Mouse (Mus musculus): ENCODE measurements at regions not wholly inside any gene's neighbourhood (a gene's known extent, or its start where the extent isn't known, plus 50 kb on each side); places are given as distances from the start of the nearest gene placed in this dataset.

DNA sequence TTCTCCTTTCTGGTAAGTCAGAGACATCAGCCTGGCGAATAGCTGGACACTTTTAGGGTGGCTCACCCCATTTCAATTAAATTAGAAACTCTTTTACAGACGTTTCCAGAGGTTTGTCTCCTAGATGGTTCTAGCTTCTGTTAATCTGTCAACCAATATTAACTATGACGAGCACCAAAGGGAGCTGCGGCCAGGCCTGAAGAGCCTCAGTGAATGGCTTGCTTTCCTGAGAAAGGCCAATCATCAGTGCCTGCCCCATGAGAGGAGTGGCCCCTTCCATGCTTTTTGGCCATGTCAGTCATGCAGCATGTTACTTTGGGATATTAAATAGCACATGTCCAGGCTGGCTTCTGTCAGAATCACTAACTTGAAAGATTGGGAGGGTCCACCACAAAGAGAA, 296.6 kb upstream of the Id2 start:
- DNase-seq (ENCODE audit: low spot score in 2 of 2): no peak

DNA sequence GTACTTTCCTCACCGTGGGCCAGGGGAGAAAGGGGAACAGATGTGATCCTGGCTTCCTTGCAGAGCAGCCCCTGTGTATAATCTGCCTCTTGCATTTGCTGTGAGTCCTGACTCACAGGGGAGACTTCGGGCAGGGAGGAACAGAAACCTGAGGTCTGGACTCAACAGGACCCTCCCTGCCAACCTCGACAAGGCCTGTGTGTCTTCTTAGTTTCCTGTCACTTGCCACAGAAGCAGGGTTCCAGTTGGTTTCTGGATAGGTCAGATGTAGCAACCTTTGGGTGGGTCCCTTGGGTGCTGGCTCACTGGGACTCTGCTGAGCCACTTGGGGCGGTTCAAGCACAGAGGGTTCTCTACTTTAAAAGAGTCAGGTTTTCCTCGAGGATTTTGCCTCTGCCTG, 292.3 kb upstream of the Id2 start:
- DNase-seq (ENCODE audit: low spot score in 2 of 2): no peak

DNA sequence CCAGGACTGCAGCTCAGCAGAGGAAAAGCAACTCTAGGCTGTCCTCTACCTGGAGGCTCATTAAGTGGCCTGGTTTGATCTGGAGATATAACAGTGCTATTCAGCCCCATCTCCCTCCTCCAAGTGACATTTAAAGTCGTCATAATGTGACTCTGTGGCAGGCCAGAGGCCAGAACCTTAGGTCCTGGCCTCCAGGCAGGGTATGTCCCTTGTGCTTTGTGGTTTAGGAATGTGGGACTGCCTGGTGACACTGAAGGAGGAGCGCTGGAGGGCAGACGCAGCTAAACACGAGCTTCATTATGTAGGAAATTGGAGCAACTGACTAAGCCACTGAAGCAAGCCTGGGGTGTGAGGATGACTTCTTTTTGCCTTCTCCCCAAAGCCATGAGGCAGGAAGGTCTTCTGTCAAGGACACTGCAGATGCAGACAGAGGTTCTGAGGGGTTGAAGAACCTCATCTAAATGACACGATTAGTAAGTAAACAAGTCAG, 290.9 kb upstream of the Id2 start:
- DNase-seq (ENCODE audit: low spot score in 2 of 2): no peak

DNA sequence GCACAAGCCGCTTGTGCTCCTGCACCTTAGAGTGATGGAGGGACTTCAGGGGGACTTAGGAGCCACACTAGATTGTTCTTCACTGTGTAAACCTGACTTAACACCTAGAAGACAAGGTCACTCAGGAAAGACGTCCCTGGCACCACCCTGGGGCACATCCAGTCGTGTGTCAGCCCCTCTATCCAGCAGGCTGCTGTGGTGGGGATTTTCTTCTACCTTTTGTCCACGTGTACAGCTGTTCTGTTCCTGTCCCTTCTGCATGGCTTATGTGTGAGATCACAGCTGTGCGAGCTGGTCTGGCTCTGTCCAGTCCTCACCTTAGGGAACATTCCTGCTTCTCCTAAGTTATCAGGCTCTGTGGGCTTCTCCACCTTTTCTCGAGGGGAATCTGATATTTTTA, 286.0 kb upstream of the Id2 start:
- no peak for DNase-seq (ENCODE audit: low spot score in 2 of 2)

DNA sequence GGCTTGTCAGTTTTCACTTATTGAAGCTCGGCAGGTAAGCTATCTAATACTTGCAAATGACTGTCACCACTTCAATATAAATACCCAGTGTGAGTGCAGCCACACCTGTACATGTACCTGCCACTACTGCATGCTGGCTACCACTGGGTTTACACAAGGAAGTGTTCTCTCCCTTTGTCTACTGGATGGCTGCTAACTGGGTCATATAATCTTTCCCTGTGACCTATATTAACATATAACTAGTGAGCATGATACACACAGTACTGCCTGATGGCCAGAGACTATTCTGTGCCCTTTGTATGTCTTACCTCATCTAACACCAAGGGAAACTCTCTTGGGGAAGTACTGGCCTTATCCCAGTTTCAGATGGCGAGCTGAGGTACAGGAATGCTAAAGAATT, 285.5 kb upstream of the Id2 start:
- no peak for DNase-seq (ENCODE audit: low spot score in 2 of 2)

DNA sequence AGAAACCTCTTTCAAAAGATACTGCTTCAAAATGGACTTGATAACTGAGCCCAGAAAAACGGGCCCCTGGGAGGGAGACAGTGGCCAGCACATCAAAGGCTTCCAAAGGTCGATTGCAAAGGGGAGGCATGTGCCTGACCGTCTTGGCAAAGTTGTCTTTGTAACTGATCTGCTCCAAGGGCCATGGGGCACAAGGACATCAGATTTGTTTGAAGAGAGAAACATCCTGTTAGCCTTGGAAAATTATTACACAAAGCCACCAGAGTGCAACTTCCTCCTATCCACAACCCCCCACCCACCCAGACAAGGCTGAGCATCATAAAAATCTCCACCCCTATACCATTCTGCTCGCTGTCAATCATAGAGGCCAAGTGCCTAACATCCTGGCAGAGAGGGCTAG, 284.7 kb upstream of the Id2 start:
- no peak for DNase-seq (ENCODE audit: low spot score in 2 of 2)

DNA sequence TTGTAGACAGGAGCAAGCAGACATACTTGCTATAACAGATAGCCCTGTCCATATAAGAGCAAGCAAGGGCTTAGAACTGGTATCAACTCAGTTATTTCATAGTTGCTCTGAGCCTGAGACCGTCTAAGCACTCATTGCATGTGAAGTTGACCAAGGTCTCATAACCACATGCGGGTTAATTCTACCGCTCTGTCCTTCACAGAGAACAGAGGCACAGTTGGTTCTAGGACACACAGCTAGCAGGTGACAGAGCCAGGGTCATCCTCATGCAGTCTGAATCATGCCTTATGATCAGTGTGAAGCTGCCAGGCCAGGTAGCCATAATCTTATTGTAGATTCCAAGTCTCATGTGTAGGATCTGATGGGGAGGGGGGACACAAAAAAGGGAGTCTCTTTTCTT, 283.1 kb upstream of the Id2 start:
- DNase-seq (ENCODE audit: low spot score in 2 of 2): no peak

DNA sequence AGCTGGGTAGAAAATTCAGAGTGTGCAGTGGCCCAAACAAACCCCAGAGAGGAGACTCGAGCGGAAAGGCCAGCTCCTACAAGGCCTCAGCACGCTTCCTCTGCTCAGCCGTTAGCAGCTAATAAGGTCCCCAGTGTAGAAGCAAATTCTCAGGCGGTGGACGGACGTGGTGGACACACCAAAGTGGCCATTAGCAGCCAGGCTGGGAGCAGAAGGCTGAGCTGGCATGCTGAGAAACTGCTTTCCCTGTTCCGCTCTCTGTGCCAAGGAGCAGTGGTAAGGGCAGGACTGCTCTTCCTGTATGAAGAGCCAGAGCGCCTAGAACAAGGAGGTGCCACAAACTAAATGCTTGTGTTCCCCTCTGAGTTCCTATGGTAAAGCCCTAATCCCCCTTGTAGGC, 282.1 kb upstream of the Id2 start:
- no peak for DNase-seq (ENCODE audit: low spot score in 2 of 2)

DNA sequence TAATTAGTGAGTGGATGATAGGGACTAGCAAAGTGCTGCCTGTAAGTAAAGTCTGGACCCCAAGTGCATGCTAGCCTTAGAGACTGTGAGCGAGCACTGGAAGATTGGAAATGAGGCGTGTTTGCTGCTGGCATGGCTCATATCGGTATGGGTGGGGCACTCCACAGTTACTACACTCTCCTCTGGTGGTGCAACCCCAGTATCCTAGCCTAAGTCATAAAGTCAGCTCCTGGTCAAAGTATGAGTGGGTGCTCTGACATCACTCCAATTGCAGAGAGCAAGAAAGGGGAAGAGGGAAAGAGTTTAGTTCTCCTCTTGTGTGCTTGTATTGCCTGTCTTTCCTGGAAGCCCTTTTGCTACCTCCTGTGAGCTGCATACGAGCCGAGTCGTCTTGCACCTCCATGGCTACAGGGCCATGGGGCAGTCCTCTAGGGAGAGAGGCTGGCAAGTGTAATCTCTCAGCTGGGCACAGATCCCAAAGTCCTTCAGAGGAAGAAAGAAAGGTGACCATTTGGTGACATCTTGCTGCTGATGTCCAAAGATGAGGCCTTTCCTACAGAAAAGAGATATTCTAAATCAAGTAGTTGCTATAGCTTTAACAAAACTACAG, 281.2 kb upstream of the Id2 start:
- no peak for DNase-seq (ENCODE audit: low spot score in 2 of 2)

DNA sequence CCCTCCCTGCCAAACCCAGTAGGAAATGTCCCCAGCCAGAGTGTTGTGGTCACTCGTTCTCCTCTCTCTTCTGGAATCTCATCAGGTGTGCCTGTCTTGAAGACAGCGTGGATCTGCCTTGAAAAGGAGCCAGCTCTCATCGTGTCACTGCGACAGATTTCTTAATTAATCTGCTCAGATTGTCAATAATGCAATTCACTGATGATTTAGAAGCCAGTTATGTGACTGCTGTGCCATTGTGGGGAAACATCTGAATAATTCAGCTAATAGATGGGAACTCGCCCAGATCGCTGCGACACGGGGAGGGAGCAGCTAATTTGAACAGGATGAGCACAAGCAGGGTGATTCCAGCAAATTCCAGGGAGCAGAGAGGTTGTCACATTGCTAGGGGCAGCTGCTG, 279.5 kb upstream of the Id2 start:
- no peak for DNase-seq (ENCODE audit: low spot score in 2 of 2)

DNA sequence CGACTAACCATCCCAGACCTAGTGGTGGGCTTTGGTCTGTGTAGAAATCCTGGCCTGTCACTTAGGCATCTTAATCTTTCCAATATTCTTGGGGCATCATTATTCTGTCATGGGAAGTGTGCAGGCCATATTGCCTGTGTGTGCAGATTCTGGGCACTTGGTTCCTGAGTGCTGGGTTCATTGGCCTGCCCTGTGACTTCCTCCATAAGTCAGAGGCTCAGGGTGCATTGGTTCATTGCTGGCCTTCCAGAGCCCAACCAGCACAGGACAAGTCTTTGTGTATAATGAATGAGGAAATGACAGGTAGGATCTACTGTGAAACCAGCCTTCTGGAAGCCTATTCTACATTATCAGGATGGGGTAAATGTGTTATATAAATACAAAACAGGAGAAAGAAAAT, 270.6 kb upstream of the Id2 start:
- no peak for DNase-seq (ENCODE audit: low spot score in 2 of 2)

DNA sequence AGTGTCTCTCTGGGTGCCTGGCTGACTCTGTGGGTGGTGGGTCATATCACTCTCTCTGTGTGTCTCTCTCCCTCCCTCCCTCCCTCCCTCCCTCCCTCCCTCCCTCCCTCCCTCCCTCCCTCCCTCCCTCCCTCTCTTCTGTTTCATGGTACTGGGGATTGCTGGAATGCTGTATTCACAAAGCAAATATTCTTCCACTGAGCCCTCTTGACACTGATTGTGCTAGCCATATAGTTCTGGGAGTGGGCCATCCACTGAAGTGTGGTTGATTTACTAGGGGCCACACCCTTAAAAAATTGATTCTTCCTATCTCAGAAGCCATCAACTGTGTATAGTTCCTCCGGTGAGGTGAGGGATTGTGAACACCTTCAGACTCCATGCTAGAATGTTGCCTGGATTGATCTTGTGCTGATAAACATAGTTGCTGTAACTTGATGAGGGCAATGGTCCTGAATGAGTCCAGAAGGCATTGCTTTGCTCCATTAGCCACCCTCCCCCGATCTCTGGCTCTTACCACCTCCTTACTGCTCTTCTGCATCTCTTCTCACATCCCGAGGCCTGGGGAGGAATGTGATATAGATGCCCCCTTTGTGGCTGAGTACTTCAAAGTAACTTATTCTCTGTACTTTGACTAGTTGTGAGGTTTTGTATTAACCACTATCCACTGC, 268.8 kb upstream of the Id2 start:
- DNase-seq (ENCODE audit: low spot score in 2 of 2): no peak

DNA sequence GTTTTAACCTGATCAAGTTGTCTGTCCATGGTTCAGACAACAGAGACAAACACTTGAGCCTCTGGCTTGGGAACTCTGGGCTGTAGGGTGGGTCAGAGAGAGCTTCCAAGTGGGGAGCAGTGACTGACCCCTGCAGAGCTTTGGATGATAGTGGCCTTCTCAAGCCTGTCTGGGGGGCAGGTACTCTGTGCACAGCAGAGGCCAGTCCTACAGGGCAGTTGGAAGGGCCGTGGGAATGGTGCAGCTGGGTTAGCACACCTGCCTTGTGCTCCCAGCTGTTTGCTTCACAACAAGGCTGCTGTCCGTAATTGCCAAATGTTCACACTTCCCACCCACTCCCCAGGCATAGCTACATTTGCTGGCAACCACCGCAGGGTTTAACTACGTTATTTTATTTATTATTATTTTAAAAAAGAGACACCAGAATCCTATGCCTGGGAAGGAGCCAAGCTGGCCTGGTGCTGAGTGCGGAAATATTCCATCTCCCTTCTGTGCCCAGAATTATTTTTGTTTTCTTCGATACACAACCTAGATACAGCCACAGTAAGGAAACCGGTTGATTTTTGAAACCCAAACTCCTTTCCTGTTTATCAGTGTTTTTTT, 268.1 kb upstream of the Id2 start:
- no peak for DNase-seq (ENCODE audit: low spot score in 2 of 2)

DNA sequence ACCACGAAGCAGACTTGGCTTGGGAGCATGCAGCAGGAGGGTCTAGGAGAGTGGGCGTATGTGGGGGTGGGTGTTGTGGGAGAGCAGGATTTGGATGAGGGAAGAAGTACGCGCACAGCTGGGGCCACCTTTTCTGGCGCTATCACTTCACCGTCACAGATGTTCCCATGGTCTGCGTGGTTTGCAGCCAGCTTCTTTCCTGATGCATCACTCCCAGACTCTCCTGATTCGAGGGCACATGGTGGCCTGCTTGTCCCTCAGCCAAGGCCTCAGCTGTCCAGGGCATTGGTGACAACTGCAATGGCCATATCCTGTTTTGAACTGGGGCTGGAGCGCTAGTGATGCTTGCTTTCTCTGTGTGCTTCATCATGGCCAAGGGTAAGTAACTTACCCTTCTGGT, 266.9 kb upstream of the Id2 start:
- no peak for DNase-seq (ENCODE audit: low spot score in 2 of 2)

DNA sequence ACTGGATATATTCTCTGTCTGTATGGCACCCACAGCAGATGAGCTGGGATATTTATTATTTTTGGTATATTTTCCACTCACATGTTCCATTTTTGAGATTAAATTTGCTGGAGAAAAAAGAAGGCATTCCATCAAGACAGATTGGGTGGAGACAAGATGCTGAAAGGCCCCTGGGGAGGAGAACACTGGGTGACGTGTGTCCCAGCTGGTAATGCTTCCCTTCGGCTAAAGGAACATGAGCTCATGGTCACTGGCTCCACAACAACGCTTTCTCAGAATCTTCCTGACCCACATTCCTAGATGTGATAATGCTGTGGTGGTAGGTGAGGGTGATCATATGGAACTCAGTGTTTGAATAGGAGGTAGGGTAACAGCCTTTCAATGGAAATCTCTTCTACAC, 266.4 kb upstream of the Id2 start:
- DNase-seq (ENCODE audit: low spot score in 2 of 2): no peak

DNA sequence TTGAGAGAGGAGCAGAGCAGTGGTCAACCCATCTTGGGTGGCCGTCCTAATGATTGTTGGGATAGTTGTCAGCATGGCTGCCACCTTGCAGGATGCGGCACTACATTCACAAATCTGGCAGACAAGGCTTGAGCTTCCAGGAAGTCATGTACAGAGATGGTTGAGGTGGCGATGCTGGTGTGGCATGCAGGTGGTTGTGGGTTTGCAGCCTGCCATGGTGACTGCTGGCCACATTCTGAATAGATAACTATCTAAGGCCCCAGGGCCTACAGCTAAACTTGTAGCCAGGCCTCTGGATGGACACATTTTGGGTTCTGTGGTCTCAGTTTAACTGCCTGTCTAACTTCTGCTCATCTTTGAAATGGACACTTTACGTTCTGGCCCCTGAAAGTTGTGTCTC, 265.8 kb upstream of the Id2 start:
- no peak for DNase-seq (ENCODE audit: low spot score in 2 of 2)

DNA sequence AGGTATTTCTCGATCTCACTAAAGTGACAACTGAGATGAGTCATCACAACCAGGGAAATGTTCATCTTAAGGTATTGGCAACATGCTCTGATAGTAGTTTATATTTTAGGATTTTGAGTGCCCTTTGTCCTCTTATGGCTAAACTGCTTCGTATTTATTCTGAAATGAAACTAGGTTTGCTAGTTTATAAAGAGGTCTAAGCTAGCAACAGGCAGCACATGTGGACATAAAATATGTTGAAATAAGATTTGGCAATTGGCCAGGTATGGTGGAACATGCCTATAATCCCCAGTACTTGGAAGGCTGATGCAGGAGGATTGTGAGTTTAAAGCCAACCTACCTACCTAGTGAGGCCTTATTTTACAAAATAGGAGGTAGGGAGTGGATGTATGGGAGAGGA, 263.8 kb upstream of the Id2 start:
- DNase-seq (ENCODE audit: low spot score in 2 of 2): no peak

DNA sequence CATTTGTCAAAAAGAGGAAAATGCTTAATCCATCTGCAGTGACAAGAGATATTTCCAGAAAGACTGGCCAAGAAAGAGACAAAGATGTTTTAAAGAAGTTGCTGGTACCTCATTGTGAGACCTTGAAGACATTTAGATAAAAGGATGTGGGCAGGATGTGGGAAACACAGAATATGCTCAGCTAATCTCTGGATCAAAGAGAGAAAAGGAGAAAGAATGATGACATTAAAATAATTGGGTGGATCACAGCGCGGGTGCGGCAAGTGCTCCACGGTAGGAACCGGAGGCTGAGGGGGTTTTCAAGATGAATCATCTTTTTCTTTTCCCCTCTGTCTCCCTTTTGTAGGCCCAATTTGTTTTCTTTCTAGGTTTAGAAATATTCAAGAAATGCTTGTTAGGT, 263.0 kb upstream of the Id2 start:
- no peak for DNase-seq (ENCODE audit: low spot score in 2 of 2)

DNA sequence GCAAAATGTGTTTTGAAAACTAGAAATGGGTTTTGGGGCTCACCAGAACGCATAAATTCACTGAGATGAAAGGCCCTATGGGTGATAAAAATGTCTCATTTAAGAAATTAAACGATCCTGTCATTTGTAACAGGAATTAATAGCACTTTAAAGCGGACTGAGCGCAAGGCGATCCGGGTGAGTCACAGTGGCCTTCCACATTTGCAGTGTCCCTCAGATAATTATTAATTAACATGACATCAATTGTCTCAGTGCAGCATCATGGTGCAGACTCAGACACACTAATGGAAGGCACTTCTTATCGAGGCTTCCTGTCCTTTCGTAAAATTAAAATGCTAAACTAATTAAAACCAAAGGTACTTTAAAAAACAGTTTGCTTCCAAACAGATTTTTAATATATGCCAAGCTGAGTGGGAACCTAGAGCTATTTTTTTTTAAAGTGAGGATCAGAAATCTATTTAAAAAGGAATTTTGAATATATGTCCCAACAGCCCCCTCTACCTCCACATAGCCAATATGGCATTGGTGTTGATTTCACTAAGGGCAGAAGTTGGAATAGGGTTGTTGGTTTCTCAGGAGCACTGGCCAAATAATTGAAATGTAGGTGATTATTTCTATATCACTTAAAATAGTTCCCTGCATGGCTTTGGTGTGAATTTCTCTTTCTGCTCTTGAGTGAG, 262.0 kb upstream of the Id2 start:
- no peak for DNase-seq (ENCODE audit: low spot score in 2 of 2)

DNA sequence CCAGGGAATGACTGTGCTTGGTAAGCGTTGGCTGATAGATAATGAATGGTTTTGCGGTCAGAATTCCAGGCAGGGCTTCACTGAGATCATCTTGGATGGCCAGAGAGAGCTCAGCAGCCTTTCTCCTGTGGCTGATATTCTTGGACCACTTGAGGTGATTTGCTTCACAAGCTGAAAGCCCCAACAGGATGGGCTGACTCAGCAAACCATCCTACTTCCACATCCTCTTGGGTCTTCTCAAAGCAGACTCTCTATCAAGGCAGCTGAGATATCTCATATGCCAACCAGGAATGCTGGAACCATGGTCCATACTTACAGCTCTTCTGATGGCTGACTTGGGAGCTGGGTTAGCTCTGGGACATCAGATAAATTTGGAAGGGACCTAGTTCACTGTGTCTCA, 259.8 kb upstream of the Id2 start:
- DNase-seq (ENCODE audit: low spot score in 2 of 2): no peak

DNA sequence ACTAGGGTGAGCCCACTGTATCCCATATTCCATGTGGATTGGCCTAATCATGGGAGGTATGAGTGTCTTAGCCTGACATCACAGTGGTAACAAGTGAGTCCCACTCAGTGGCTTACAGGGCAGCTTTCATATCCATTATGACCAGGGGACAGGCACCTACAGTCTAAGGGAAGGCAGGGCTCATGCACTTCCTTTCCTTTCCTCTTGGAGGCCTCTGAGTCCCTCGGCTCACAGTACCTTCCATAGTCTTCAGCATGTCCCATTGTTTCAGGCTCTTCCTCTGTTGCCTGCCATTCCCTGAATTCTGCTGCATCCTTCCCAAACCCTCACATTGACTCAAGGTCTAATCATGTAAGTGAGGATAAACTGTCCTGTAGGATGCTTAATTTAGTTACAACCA, 258.3 kb upstream of the Id2 start:
- no peak for DNase-seq (ENCODE audit: low spot score in 2 of 2)

DNA sequence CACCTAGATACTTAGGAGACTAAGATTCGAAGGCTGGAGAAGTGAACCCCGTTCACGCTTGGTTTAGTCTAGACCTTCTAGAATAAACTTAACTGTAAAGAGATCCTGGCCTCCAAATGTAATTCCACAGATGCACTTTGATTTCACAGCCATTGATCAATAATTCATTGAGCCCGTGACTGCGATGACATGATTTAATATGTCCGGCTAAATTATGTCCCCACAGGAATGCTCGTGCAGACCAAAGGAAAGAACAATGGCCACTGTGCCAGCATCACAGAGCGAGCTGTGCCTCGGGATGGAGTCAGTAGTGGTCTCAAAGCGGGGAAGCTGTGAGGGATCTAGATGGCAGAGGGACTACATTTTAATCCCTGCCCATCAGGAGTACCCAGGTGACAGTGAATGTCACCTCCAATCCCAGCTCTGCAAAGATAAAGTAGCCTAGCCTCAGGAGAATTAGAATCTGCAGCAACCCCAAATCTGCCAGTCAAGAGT, 256.5 kb upstream of the Id2 start:
- no peak for DNase-seq (ENCODE audit: low spot score in 2 of 2)

DNA sequence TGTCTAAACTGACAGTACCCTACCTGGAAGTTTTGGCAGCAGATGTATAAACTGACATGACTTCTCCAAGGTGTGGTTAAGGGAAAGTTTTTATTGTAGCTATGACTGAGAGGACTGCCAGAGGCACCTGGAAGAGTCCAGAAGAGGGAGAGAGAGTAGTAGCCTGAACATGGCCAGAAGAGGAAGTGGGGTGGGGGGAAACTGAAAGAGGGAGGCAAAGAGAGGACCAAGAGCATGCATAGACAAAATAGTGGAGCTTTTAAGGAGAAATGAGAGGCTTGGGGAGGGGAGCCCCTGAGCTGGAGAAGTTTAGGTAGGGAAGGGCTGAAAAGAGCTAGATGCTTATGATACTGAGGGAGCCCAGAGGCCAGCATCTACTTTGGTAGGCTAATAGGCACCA, 255.2 kb upstream of the Id2 start:
- no peak for DNase-seq (ENCODE audit: low spot score in 2 of 2)
